Mouse (Mus musculus): Measurements from ENCODE around the gene Olfr1451. TPM values are rescaled to one million over a fixed set of nuclear protein-coding genes. Genes with fewer than 3 reads are reported as not detected.
"Not testable (repeated sequence)": the region's sequence is repeated elsewhere in the genome, so short reads cannot be mapped to it uniquely, and the experiment has no call there.

The Olfr1451 gene
- not detected for total RNA-seq (2022)

DNA sequence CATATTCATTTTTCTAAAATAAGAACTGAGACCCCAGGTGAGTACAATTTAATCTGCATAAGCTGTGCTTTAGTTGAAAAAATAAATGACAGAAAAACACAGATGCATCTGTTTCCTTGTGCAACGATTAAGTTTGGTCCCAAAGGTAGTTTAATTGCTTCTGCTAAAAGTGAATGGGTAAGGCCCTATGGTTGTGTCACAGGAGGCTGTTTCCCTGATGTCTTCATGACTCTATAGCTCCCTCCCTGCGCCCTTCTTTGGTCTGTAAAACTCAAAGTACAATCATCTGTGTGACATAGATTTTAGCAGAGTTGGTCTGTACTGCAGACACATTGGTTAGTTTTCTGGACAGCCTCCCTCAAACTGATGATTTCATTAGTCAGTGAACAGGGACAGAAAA lies at the start of gene Olfr1451:
Olfr1451 (plus strand) TSS at position 301 of the 400 bp plus-strand sequence.
- no peak for DNase-seq (ENCODE audit: low spot score in 2 of 2)

DNA sequence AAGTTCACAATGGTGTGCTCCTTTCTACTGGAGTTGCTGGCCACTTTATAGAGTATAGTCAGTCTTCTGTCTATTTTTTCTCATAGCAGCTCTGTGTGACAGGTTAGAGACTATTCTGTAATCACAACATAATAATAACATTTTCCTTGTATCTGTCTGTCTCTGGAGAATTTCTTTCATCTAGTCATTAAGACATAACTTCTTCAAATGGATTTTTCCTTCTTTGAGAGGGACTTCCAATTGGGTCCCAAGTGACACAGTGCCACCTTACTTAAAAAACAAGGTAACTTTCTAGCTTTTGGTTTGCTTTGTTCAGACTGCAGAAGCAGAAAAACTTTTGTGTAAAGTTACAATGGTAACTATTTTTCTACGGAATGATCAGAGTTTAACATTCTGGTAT lies 44.9 kb upstream of the Olfr1451 start, which contains the start of gene Olfr1450:
Olfr1450 (plus strand) TSS at position 301 of the 400 bp plus-strand sequence.
- DNase-seq (ENCODE audit: low spot score in 2 of 2), result no peak

- not testable (repeated sequence) for DNase-seq (ENCODE audit: low spot score in 2 of 2)
Observed at GRCm38 (mm10) chr19:12970082-12970481, 24.7 kb upstream of the Olfr1451 start.

DNA sequence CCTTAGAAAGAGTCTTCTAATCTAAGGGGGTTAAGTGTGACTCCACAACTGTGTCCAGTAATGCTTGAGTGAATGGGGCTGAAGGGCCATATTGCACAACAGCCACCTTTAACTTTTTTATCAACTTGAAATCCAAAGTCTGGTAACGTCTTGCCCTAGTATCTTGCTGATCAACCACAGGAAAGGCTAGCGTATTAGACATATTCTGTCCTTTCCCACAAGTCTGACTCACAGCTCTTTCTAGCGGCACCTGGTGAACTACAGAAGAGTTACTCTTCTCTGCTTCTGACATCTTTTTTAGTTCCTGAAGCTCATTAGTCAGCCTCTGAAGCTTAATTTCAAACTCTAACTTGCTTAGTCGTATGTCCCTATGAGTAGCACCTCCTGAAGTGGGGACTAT lies 2.5 kb upstream of the Olfr1451 start:
- not testable (repeated sequence) for DNase-seq (ENCODE audit: low spot score in 2 of 2)

- no peak for DNase-seq (ENCODE audit: low spot score in 2 of 2)
Observed at GRCm38 (mm10) chr19:13028227-13028626, 33.4 kb downstream of the Olfr1451 start, which contains the start of gene Olfr1453. TSS of gene Olfr1453 (minus strand) at chr19:13028327.

Other genes with a start within 250 kb of the Olfr1451 start
- 1 to 10 TPM; 4.0 to 4.9 (median 4.6) TPM for gene Cntf, start 229.4 kb upstream of the Olfr1451 start, total RNA-seq (2022)
- 10 to 100 TPM; 87.1 to 94.7 (median 90.9) TPM for gene Zfp91, start 198.9 kb upstream of the Olfr1451 start, total RNA-seq (2022)
- 1 to 10 TPM; 1.4 to 6.1 (median 2.7) TPM for gene Lpxn, start 198.8 kb upstream of the Olfr1451 start, total RNA-seq (2022)
- not detected for gene Gm5244, start 148.3 kb upstream of the Olfr1451 start, total RNA-seq (2022)
- not detected for gene Olfr1444, start 137.7 kb upstream of the Olfr1451 start, total RNA-seq (2022)
- not detected for gene Olfr1445, start 111.2 kb upstream of the Olfr1451 start, total RNA-seq (2022)
- not detected for gene Olfr1446, start 101.5 kb upstream of the Olfr1451 start, total RNA-seq (2022)
- gene Olfr1447, start 91.3 kb upstream of the Olfr1451 start, total RNA-seq (2022), result not detected
- gene Olfr1448, start 70.6 kb upstream of the Olfr1451 start, total RNA-seq (2022), result not detected
- gene Olfr1449, start 64.2 kb upstream of the Olfr1451 start, total RNA-seq (2022), result not detected
- gene Olfr1450, start 44.8 kb upstream of the Olfr1451 start, total RNA-seq (2022), result not detected
- gene Olfr1453, start 33.3 kb downstream of the Olfr1451 start, total RNA-seq (2022), result not detected
- gene Olfr1454, start 65.6 kb downstream of the Olfr1451 start, total RNA-seq (2022), result not detected
- not detected for gene Olfr1457, start 102.9 kb downstream of the Olfr1451 start, total RNA-seq (2022)
- not detected for gene Olfr1458, start 111.8 kb downstream of the Olfr1451 start, total RNA-seq (2022)
- gene Olfr1459, start 154.5 kb downstream of the Olfr1451 start, total RNA-seq (2022), result under 1 TPM; 0.09 to 0.27 (median 0.20) TPM
- not detected for gene Olfr1461, start 168.0 kb downstream of the Olfr1451 start, total RNA-seq (2022)
- gene Olfr1462, start 190.7 kb downstream of the Olfr1451 start, total RNA-seq (2022), result not detected
- gene Olfr1463, start 236.3 kb downstream of the Olfr1451 start, total RNA-seq (2022), result not detected